Mouse (Mus musculus): ENCODE results near the gene Arhgap6.

- TF ChIP-seq HCFC1 (IDR thresholded peaks at IDR 0.05; ENCODE audit: borderline replicate concordance, insufficient read depth, low read length) (no peak), MAFK (IDR thresholded peaks at IDR 0.05; ENCODE audit: insufficient read depth, low read depth, low read length) (no peak), ZC3H11A (IDR thresholded peaks at IDR 0.05; ENCODE audit: borderline replicate concordance, low read depth, low read length) (no peak)
Measured at GRCm38 (mm10) chrX:168795859-168796848, 1.3 kb downstream of the Arhgap6 start.
